Mouse (Mus musculus) olfactory bulb, adult 2 months (tissue): Measurements from ENCODE around the gene Rpp14.

Experiments
- CTCF ChIP-seq: fragments of 200-500 bp; IDR thresholded peaks from 2 replicates; pipeline ENCODE4 v1.5.1; 2012; ENCODE audit warnings: low read depth, mild to moderate bottlenecking, low read length, moderate library complexity; ENCODE audit not compliant: insufficient read depth
- POLR2A ChIP-seq: fragments of 200-500 bp; IDR thresholded peaks from 2 replicates; pipeline ENCODE4 v1.6.1; 2012; ENCODE audit warnings: mild to moderate bottlenecking, low read depth, low read length, moderate library complexity; ENCODE audit not compliant: insufficient read depth

DNA sequence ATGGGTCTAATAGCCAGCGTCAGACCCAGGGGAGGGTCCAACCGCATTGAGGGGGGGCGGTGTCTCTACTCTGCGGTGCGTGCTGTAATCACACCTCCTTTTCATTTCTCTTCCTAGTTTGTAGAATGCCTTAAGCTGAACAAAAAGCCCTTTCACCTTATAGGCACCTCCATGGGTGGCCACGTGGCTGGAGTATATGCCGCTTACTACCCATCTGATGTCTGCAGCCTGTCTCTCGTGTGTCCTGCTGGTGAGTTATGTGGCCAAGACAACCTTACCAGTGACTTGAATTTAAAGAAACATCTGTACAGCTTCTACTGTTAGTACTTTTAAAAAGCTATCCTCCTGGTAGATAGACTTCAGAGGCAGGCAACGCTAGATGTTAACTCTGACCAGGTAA lies 37.6 kb upstream of the Rpp14 start:
- TF ChIP-seq CTCF (no peak), POLR2A (no peak)
